Mouse (Mus musculus) bone marrow, adult 2 months (tissue): ENCODE results near the gene Epb41l1.

Source experiments
- CTCF ChIP-seq: fragments of 200-500 bp; IDR thresholded peaks from 2 replicates; pipeline ENCODE4 v1.5.1; 2011; ENCODE audit warnings: low read length, control low read depth; ENCODE audit not compliant: control insufficient read depth, insufficient read depth
- POLR2A ChIP-seq: fragments of 200-500 bp; IDR thresholded peaks from 2 replicates; pipeline ENCODE4 v1.6.1; 2011; ENCODE audit warnings: low read depth, mild to moderate bottlenecking, control low read depth, low read length, borderline replicate concordance; ENCODE audit not compliant: control insufficient read depth

DNA sequence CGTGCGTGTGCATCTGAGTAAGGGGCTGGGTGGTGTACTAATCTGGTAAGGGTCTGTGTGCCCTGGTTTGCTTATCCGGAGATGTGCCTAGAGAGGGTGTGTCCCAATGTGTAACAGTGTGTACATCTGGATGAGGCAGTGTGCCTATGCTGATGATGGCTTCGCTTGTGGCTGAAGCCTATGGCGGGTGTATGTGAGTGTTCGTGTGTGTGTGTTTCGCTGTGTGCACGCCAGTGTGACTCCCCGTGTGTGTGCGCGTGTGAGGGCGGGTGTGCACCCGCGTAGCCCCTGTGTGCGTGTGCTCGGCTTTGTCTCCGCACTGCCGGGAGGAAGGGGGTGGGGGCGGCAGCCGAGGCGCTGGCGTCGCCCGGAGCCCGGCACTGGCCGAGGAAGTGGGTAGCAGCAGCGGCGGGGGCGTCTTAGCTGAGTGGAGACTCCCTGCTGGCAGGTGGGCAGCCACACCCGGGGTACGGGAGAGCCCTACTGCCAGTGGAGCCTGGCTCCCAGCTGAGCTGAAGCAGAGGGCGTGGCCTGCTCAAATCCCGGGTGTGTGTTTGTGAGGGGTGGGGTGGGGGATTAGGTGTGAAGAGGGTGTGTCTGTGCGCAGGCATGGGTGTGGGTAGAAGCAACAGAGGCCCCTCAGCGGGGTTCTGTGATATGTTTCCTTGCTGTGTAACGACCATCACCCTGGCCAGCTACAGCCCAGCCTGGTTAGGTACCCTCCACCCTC, 837 bp downstream of the Epb41l1 start:
- TF ChIP-seq CTCF (no peak), POLR2A (no peak)
